Mouse (Mus musculus): Measurements from ENCODE around the gene Uap1l1.

- TF ChIP-seq EP300 (IDR thresholded peaks at IDR 0.05; ENCODE audit: insufficient read depth, low read depth, low read length) (no peak), CTCF (IDR thresholded peaks at IDR 0.05) (peak; percentile 42)
Measured at GRCm38 (mm10) chr2:25395721-25396596, 30.5 kb upstream of the Uap1l1 start, which contains the start of gene Entpd2.
